Mouse (Mus musculus) hindbrain, postnatal 0 days (tissue): ENCODE results near the gene Cplx3. TPM values are rescaled to one million over a fixed set of nuclear protein-coding genes. Genes with fewer than 3 reads are reported as not detected.

Experiments
- ATAC-seq: fragments of 200-750 bp; cut with Nextera tagmentation; 2 replicates; pipeline ENCODE4 v1.8.0; 2017; ENCODE audit warnings: mild to moderate bottlenecking, moderate TSS enrichment, moderate library complexity
- DNase-seq: peaks from one replicate; pipeline ENCODE4 v3.0.0-alpha.2; 2015; ENCODE audit warnings: low spot score
- H3K27ac ChIP-seq: fragments of 300-500 bp; sonication (generic); 2 replicates; pipeline ENCODE4 v1.5.1; 2014; ENCODE audit warnings: mild to moderate bottlenecking
- H3K27me3 ChIP-seq: fragments of 300-500 bp; sonication (generic); 2 replicates; pipeline ENCODE4 v1.6.1; 2014; ENCODE audit warnings: low read length, mixed read lengths; ENCODE audit not compliant: insufficient read depth
- H3K36me3 ChIP-seq: fragments of 300-500 bp; sonication (generic); 2 replicates; pipeline ENCODE4 v1.6.1; 2014; ENCODE audit warnings: low read length, mixed read lengths; ENCODE audit not compliant: insufficient read depth
- H3K4me1 ChIP-seq: fragments of 300-500 bp; sonication (generic); 2 replicates; pipeline ENCODE4 v1.6.1; 2014; ENCODE audit warnings: antibody characterized with exemption, low read length, mixed read lengths; ENCODE audit not compliant: insufficient read depth
- H3K4me2 ChIP-seq: fragments of 300-500 bp; sonication (generic); 2 replicates; pipeline ENCODE4 v1.6.1; 2014; ENCODE audit warnings: low read depth, mild to moderate bottlenecking, low read length, moderate library complexity, mixed read lengths
- H3K4me3 ChIP-seq: fragments of 300-500 bp; sonication (generic); 2 replicates; pipeline ENCODE4 v1.5.1; 2014; ENCODE audit warnings: low read length
- H3K9ac ChIP-seq: fragments of 300-500 bp; sonication (generic); replicated peaks from 2 replicates; pipeline ENCODE4 v1.6.1; 2014; ENCODE audit warnings: mild to moderate bottlenecking, low read length, moderate library complexity, mixed read lengths
- H3K9me3 ChIP-seq: fragments of 300-500 bp; sonication (generic); 2 replicates; pipeline ENCODE4 v1.6.1; 2016; ENCODE audit warnings: low read length, mixed read lengths
- CTCF ChIP-seq: IDR thresholded peaks from 2 replicates; pipeline ENCODE4 v1.5.1; 2016; ENCODE audit warnings: antibody characterized with exemption, control low read depth, low read depth
- WGBS: fragments of 180-500 bp; shearing (Covaris S2); extraction: QIAGEN DNeasy Blood & Tissue Kit; methylation state at CpG from one replicate; pipeline ENCODE4 v1.1.7; 2014; 5-methylcytosine and 5-hydroxymethylcytosine counted together
- polyA plus RNA-seq: library from polyadenylated mRNA; unstranded; fragments of >200 nt; fragmentation: Nextera tagmentation; extraction: Ambion mirVana; gene quantifications from 2 replicates; pipeline ENCODE4 v1.2.1, GENCODE M21; 2015
- total RNA-seq: library from RNA; depleted of rRNA; stranded (reverse); fragments of >200 nt; gene quantifications from 2 replicates; pipeline ENCODE4 v1.2.3, GENCODE M21; 2014

The Cplx3 gene
- total and polyA plus RNA-seq, 2 experiments from 2014 or later: 0.10 to 1.2 TPM

- ATAC-seq (no peak), DNase-seq (no peak)
- WGBS: 40% methylated on average over 8 of the region's 8 CpGs
- Histone ChIP-seq H3K9ac (peak overlapping the region; percentile 34), H3K4me2 (no peak overlapping the region), H3K4me3 (no peak overlapping the region), H3K4me1 (peaks cover 51% of the 10 kb centered on the region), H3K36me3 (0 out of 2 replicates have a peak, but pooled peaks cover 4% of the 10 kb centered on the region), H3K9me3 (no peaks in the 10 kb centered on the region), H3K27me3 (no peaks in the 10 kb centered on the region), H3K27ac (peak overlapping the region; percentile 62; the same call in 1 of the 2 replicates)
- TF ChIP-seq CTCF: no peak
These were observed 32.8 kb upstream of the Cplx3 start for GRCm38 (mm10) chr9:57638651-57639459.

DNA sequence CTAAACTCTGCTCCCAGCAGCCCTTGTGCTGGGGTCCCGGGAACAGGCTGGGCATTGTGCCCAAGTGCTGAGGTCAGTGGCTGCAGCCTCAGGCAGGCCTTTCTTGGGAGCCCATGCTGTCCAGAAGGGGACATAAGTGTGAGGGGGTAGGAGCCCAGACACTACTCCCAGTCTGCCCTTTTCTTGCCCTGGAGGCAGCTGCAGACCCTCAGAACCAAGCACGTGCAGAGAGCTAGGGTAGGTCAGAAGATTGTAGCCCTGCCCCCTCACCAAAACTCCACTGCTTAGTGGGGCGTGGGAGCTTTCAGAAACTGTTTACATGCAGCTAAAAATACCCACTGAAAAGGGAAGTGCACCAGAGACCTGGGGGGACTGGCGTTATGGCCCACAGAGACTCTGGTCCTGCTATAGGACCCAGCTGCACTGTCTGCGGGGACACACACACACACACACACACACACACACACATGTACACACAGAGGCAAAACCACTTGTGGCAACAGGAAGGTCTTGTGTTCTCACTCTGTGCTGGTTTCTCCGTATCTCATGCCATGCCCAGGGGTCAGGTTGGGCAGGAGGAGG, 31.8 kb upstream of the Cplx3 start:
- peak overlapping the region; percentile 5; the same call in 1 of the 2 replicates for H3K4me2 ChIP-seq
- no peak overlapping the region for H3K4me3 ChIP-seq
- no peaks in the 10 kb centered on the region for H3K9me3 ChIP-seq
- peaks cover 41% of the 10 kb centered on the region for H3K4me1 ChIP-seq
- peak; percentile 72 for DNase-seq
- H3K27ac ChIP-seq: peak overlapping the region; percentile 62
- peak; percentile 41 for ATAC-seq
- no peak for TF ChIP-seq CTCF
- 40% methylated on average over 6 of the region's 6 CpGs for WGBS
- H3K27me3 ChIP-seq: no peaks in the 10 kb centered on the region
- 0 out of 2 replicates have a peak overlapping the region, but pooled peaks have one; percentile 17 for H3K9ac ChIP-seq
- H3K36me3 ChIP-seq: 0 out of 2 replicates have a peak, but pooled peaks cover 4% of the 10 kb centered on the region

DNA sequence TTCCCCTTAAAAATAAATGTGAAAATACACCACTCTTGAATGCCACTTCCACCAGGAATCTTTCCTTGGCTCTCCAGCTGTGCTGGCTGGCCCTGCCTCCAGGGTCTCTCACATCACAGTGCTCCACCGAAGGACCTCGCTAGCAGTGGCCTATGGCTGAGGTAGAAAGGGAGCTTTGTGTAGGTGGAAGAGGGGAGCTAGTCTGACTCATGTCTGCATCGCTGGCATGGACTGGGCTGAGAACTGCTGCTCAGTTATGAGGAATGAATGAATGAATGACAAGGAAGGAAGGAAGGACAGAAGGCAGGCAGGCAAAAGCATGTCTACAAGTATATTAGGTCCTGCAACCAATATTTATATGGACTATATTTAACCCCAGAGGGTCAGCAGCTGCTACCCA, 31.2 kb upstream of the Cplx3 start:
- Histone ChIP-seq H3K9me3 (no peaks in the 10 kb centered on the region), H3K27ac (peak overlapping the region; percentile 62; the same call in 1 of the 2 replicates), H3K27me3 (no peaks in the 10 kb centered on the region), H3K4me3 (no peak overlapping the region), H3K4me1 (peaks cover 37% of the 10 kb centered on the region), H3K9ac (no peak overlapping the region), H3K4me2 (peak overlapping the region; percentile 5; the same call in 1 of the 2 replicates), H3K36me3 (0 out of 2 replicates have a peak, but pooled peaks cover 4% of the 10 kb centered on the region)
- no peak for DNase-seq
- TF ChIP-seq CTCF: no peak
- WGBS: 51% methylated on average over 3 of the region's 3 CpGs
- ATAC-seq: no peak

GRCm38 (mm10) chr9:57633481-57634024, 27.5 kb upstream of the Cplx3 start:
- no peak overlapping the region for H3K4me3 ChIP-seq
- peaks cover 29% of the 10 kb centered on the region for H3K36me3 ChIP-seq
- H3K4me1 ChIP-seq: peaks cover 15% of the 10 kb centered on the region
- peak; percentile 31 for TF ChIP-seq CTCF
- H3K27me3 ChIP-seq: no peaks in the 10 kb centered on the region
- peak; percentile 44 for DNase-seq
- H3K9me3 ChIP-seq: no peaks in the 10 kb centered on the region
- ATAC-seq: no peak
- 32% methylated on average over 4 of the region's 4 CpGs for WGBS
- H3K27ac ChIP-seq: no peak overlapping the region
- no peak overlapping the region for H3K9ac ChIP-seq
- H3K4me2 ChIP-seq: no peak overlapping the region

GRCm38 (mm10) chr9:57629118-57629874, 23.2 kb upstream of the Cplx3 start:
- DNase-seq: peak; percentile 84
- H3K27ac ChIP-seq: peak overlapping the region; percentile 27; the same call in 1 of the 2 replicates

GRCm38 (mm10) chr9:57628717-57629116, 22.6 kb upstream of the Cplx3 start:
- ATAC-seq: no peak
- 89% methylated on average over 12 of the region's 12 CpGs for WGBS
- Histone ChIP-seq H3K4me3 (no peak overlapping the region), H3K36me3 (peaks cover 64% of the 10 kb centered on the region), H3K27me3 (no peaks in the 10 kb centered on the region), H3K9ac (no peak overlapping the region), H3K4me1 (no peaks in the 10 kb centered on the region), H3K4me2 (no peak overlapping the region), H3K27ac (no peak overlapping the region), H3K9me3 (no peaks in the 10 kb centered on the region)
- no peak for DNase-seq
- TF ChIP-seq CTCF: no peak

More at GRCm38 (mm10) chr9:57629118-57629874, 23.2 kb upstream of the Cplx3 start:
- Histone ChIP-seq H3K4me1 (no peaks in the 10 kb centered on the region; the same call in 1 of the 2 replicates), H3K9ac (no peak overlapping the region), H3K27me3 (no peaks in the 10 kb centered on the region), H3K4me2 (no peak overlapping the region), H3K4me3 (no peak overlapping the region), H3K36me3 (peaks cover 64% of the 10 kb centered on the region), H3K9me3 (no peaks in the 10 kb centered on the region)
- TF ChIP-seq CTCF: peak; percentile 99
- WGBS: 73% methylated on average over 14 of the region's 14 CpGs
- peak; percentile 80 for ATAC-seq
